Mouse (Mus musculus) layer of hippocampus, adult 6 months (tissue): ENCODE data around the gene Timm29. TPM values are rescaled to one million over a fixed set of nuclear protein-coding genes. Genes with fewer than 3 reads are reported as not detected.

Experiments used
- long read RNA-seq, 2 experiments: library from polyadenylated mRNA; unstranded; transcript quantifications; one replicate each; pipeline ENCODE4 v2.0.0; 2019 to 2020
- microRNA-seq: library from miRNA; unstranded; fragments of <30 nt; microRNA quantifications from one replicate; pipeline ENCODE4 v1.2.0, GENCODE M21; 2020
- polyA plus RNA-seq: library from polyadenylated mRNA; unstranded; fragments of <200 nt; fragmentation: Nextera tagmentation; gene quantifications from 2 replicates; pipeline ENCODE4 v1.2.3, GENCODE M21; 2021

Timm29 gene
- polyA plus RNA-seq: 39.3 and 42.6 TPM in 2 replicates
- long read RNA-seq, experiment 1, transcript Timm29-201 (2 exons, 3,170 nt): major isoform, 108 of 124 reads
- long read RNA-seq, experiment 1, partial matches to known transcripts: 0 of 124 reads
- long read RNA-seq, experiment 1, other reads (novel, unspliced or antisense): 16 of 124 reads
- long read RNA-seq, experiment 2, transcript Timm29-201 (2 exons, 3,170 nt): major isoform, 590 of 619 reads
- long read RNA-seq, experiment 2, partial matches to known transcripts: 0 of 619 reads
- long read RNA-seq, experiment 2, other reads (novel, unspliced or antisense): 29 of 619 reads

DNA sequence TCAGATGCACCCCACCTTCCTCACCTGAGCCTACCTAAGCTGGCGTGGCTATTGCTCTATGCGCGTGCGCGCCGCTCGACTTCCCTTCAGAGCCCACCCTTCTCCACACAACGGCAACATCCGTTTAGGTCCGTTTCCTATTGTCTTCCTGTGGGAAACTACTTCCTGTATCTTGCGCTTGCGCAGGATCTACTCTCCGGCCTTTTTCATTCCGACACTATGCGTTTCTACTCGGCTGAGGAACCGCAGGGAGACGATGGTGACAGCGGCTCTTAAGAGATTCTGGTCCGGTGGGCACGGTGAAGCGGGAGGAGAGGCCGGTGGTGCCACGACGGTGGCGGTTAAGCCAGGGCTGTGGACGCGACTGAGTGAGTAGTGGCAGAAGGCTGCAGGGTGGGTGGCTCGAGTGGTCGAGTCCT lies at the start of gene Timm29, which contains the start of gene Yipf2:
Gene Timm29 (plus strand): TSS at position 20 of the 419 bp plus-strand sequence.
Gene Yipf2 (minus strand): TSS at position 126 of the 419 bp plus-strand sequence.

GRCm38 (mm10) chr9:21546789-21547074 lies 45.8 kb upstream of the Timm29 start, which contains the start of gene Carm1:
TSS of gene Carm1 (plus strand) at chr9:21546894.

GRCm38 (mm10) chr9:21615617-21616231 lies 23.2 kb downstream of the Timm29 start, which contains the start of gene Smarca4:
TSS of gene Smarca4 (plus strand) at chr9:21616169.

Small RNA genes lying within 50 kb of the gene (microRNA-seq; reads per million reads assigned to microRNA genes)
- gene Mir1946b: not detected

Other genes with a start within 250 kb of the Timm29 start
- gene Ilf3, start 224.9 kb upstream of the Timm29 start, polyA plus RNA-seq: 102 and 148 TPM in 2 replicates
- gene Qtrt1, start 180.9 kb upstream of the Timm29 start, polyA plus RNA-seq: 19.7 and 20.8 TPM in 2 replicates
- 23.4 and 27.0 TPM in 2 replicates for gene Dnm2, start 167.8 kb upstream of the Timm29 start, polyA plus RNA-seq
- 32.1 and 34.7 TPM in 2 replicates for gene Tmed1, start 82.5 kb upstream of the Timm29 start, polyA plus RNA-seq
- 0.28 and 0.41 TPM in 2 replicates for gene AB124611, start 66.5 kb upstream of the Timm29 start, polyA plus RNA-seq
- gene Carm1, start 45.8 kb upstream of the Timm29 start, polyA plus RNA-seq: 6.5 and 7.8 TPM in 2 replicates
- 15.1 and 15.9 TPM in 2 replicates for gene Yipf2, start 106 bp downstream of the Timm29 start, polyA plus RNA-seq
- 28.6 and 29.2 TPM in 2 replicates for gene Smarca4, start 23.4 kb downstream of the Timm29 start, polyA plus RNA-seq
- gene Ldlr, start 130.8 kb downstream of the Timm29 start, polyA plus RNA-seq: 3.0 and 4.8 TPM in 2 replicates
- gene Spc24, start 167.6 kb downstream of the Timm29 start, polyA plus RNA-seq: 2.6 and 3.9 TPM in 2 replicates
- gene Kank2, start 206.0 kb downstream of the Timm29 start, polyA plus RNA-seq: 2.1 and 2.6 TPM in 2 replicates
- not detected in 2 replicates for gene Angptl8, start 242.8 kb downstream of the Timm29 start, polyA plus RNA-seq